In genomic region chr6:121087127-121087526, GRCm38 (mm10) we compare ENCODE assay signal across 10 mouse cellular contexts. TPM values are rescaled to one million over a fixed set of nuclear protein-coding genes. Genes with fewer than 3 reads are reported as not detected.
A peak's percentile ranks its signal among the peaks of the same experiment; 100 is the strongest.
DNase-seq lines count a peak whose midpoint lies in the region; ATAC-seq and TF ChIP-seq lines count a peak whose summit lies in the region.
"Had no signal": no experiment of that assay in that cellular context is flagged by ENCODE, and none has a peak within 500 bp of the region (broad histone marks: within the 10 kb centered on the region; RNA-seq: fewer than 3 reads in every experiment).

No protein-coding gene starts in this region.

- 0 out of 2 replicates have a peak, but pooled peaks have one; percentile 14 for ATAC-seq in frontal cortex, adult (ENCODE audit: low TSS enrichment)
- ATAC-seq in stomach, postnatal 0 days (ENCODE audit: low FRiP score, low TSS enrichment) = no peak
- ATAC-seq: forebrain, embryonic 16.5 days had no signal

- H3K9me3 ChIP-seq in stomach, postnatal 0 days (ENCODE audit: control insufficient read depth, low read length) = no peaks in the 10 kb centered on the region

- no peak for DNase-seq in frontal cortex, postnatal 36 days (ENCODE audit: low spot score in 2 of 2)
- DNase-seq in kidney, adult 11 months = peak; percentile 59
- DNase-seq in kidney, postnatal 14 days = no peak
- peak; percentile 17 for DNase-seq in thymus, postnatal 14 days
- no peak for DNase-seq in thymus, postnatal 0 days (ENCODE audit: low spot score)
- no peak for DNase-seq in stomach, postnatal 0 days (ENCODE audit: low spot score)
- no peak for DNase-seq in MN1 (ENCODE audit: low spot score)
- DNase-seq: thymus, adult 2 months had no signal

- H3K27me3 ChIP-seq in stomach, postnatal 0 days (ENCODE audit: control insufficient read depth, insufficient read depth, low read length) = no peaks in the 10 kb centered on the region

- WGBS in stomach, postnatal 0 days = 53% methylated on average over 10 of the region's 10 CpGs

- TF ChIP-seq CTCF in stomach, postnatal 0 days (IDR thresholded peaks at IDR 0.05; ENCODE audit: low read depth) = no peak

- no peaks in the 10 kb centered on the region for H3K36me3 ChIP-seq in stomach, postnatal 0 days (ENCODE audit: control insufficient read depth, insufficient read depth, low read length)

- no peak overlapping the region for H3K9ac ChIP-seq in stomach, postnatal 0 days (ENCODE audit: low read length)

- H3K27ac ChIP-seq in stomach, postnatal 0 days (replicated peaks) = no peak overlapping the region; the same call in 1 of the 2 replicates

- H3K4me1 ChIP-seq in stomach, postnatal 0 days (replicated peaks; ENCODE audit: control insufficient read depth, insufficient read depth) = peaks cover 11% of the 10 kb centered on the region; the same call in 1 of the 2 replicates

- TF ChIP-seq EP300 in stomach, postnatal 0 days (optimal IDR thresholded peaks at IDR 0.05) = no peak

- 0 out of 2 replicates have a peak overlapping the region, but pooled peaks have one; percentile 11 for H3K4me2 ChIP-seq in stomach, postnatal 0 days (replicated peaks; ENCODE audit: low read depth)

- no peak overlapping the region for H3K4me3 ChIP-seq in stomach, postnatal 0 days (ENCODE audit: low read depth, low read length)

RNA-seq across cellular contexts. Expression of gene Mical3, which starts 43.7 kb away (rescaled TPM):
- 12.8 and 15.3 TPM in 2 replicates for polyA plus RNA-seq in thymus, postnatal 0 days (2015; fragmentation: Nextera tagmentation; extraction: Ambion mirVana)
- polyA plus RNA-seq in stomach, postnatal 0 days (2015; fragmentation: Nextera tagmentation; extraction: Ambion mirVana) = 4.1 and 4.5 TPM in 2 replicates

Comparison
In these comparisons a context has a peak if more than half of its experiments do, and no peak if none do; other contexts are left out.
1. DNase-seq: peak in kidney, adult 11 months (single experiment) and thymus, postnatal 14 days (single experiment); none in frontal cortex, postnatal 36 days (0 of 2), kidney, postnatal 14 days (single experiment), thymus, postnatal 0 days (single experiment), stomach, postnatal 0 days (single experiment) and MN1 (single experiment).